Comparison of ENCODE assay signal across 9 mouse cellular contexts in the genomic region with DNA sequence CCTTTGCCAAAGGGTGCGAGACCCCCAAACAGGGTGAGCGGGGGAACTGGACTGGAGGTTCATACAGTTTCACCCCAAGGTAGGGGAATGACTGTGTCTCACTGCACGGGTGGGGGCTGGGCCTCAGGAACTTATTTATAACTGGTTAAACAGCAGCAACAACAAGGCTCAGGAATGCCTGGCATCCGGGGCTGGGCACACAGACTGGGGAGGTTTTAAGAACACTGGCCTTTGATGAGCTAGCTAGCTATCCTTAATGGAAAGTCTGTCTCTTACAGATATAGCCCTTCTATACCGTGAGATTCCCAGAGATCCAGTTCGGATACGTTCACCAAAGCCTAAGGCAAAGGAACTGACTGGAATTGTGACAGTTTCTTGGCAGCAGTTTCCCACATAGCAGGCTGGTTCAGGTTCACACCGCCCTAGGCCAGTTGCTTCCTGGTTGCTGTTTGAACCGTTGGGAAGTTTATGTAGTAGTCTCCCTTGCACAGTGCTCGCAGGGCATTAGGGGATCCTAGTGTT. TPM values are rescaled to one million over a fixed set of nuclear protein-coding genes. Genes with fewer than 3 reads are reported as not detected.
DNase-seq lines count a peak whose midpoint lies in the region; ATAC-seq lines count a peak whose summit lies in the region.
"Had no signal": no experiment of that assay in that cellular context is flagged by ENCODE, and none has a peak within 500 bp of the region (broad histone marks: within the 10 kb centered on the region; RNA-seq: fewer than 3 reads in every experiment).

No protein-coding gene starts in this region.

- no peak for DNase-seq in hindbrain, embryonic 10.5 days (ENCODE audit: low spot score)
- peak; percentile 63 to 74 for DNase-seq in kidney, postnatal 4 days
- DNase-seq in spleen, postnatal 14 days (ENCODE audit: low spot score in 2 of 2), result no peak
- DNase-seq in right cerebral cortex, postnatal 36 days (ENCODE audit: low spot score in 2 of 2), result no peak
- no peak for DNase-seq in adrenal gland, postnatal 36 days

- peak overlapping the region; percentile 45; the same call in 1 of the 2 replicates for H3K27ac ChIP-seq in hindbrain, embryonic 10.5 days
- H3K27ac ChIP-seq in hindbrain, embryonic 12.5 days, result no peak overlapping the region
- H3K27ac ChIP-seq in heart, embryonic 12.5 days (ENCODE audit: poor library complexity, severe bottlenecking), result peak overlapping the region; percentile 91
- no peak overlapping the region for H3K27ac ChIP-seq in stomach, embryonic 15.5 days

- H3K4me2 ChIP-seq in hindbrain, embryonic 12.5 days (replicated peaks), result no peak overlapping the region
- H3K4me2 ChIP-seq in heart, embryonic 12.5 days, result peak overlapping the region; percentile 46
- peak overlapping the region; percentile 14; the same call in 1 of the 2 replicates for H3K4me2 ChIP-seq in stomach, embryonic 15.5 days

- H3K4me3 ChIP-seq in hindbrain, embryonic 10.5 days, result 0 out of 2 replicates have a peak overlapping the region, but pooled peaks have one; percentile 11
- H3K4me3 ChIP-seq in hindbrain, embryonic 12.5 days, result no peak overlapping the region
- H3K4me3 ChIP-seq in heart, embryonic 12.5 days, result no peak overlapping the region
- no peak overlapping the region for H3K4me3 ChIP-seq in stomach, embryonic 15.5 days (replicated peaks)

- no peak for ATAC-seq in hindbrain, embryonic 12.5 days (ENCODE audit: low FRiP score)
- ATAC-seq in heart, embryonic 12.5 days (ENCODE audit: insufficient number of reproducible peaks, low FRiP score), result peak; percentile 81
- ATAC-seq in stomach, embryonic 15.5 days (ENCODE audit: insufficient read depth, low FRiP score, low read depth), result no peak; the same call in 1 of the 2 replicates

- H3K9ac ChIP-seq in hindbrain, embryonic 12.5 days, result no peak overlapping the region
- no peak overlapping the region for H3K9ac ChIP-seq in heart, embryonic 12.5 days
- no peak overlapping the region for H3K9ac ChIP-seq in stomach, embryonic 15.5 days

- WGBS in hindbrain, embryonic 10.5 days, result 45% methylated on average over 10 of the region's 10 CpGs
- WGBS in hindbrain, embryonic 12.5 days, result 44% methylated on average over 10 of the region's 10 CpGs
- WGBS in heart, embryonic 12.5 days, result 26% methylated on average over 10 of the region's 10 CpGs
- 31% methylated on average over 10 of the region's 10 CpGs for WGBS in stomach, embryonic 15.5 days

- no peaks in the 10 kb centered on the region for H3K36me3 ChIP-seq in hindbrain, embryonic 10.5 days
- H3K36me3 ChIP-seq in hindbrain, embryonic 12.5 days, result no peaks in the 10 kb centered on the region
- H3K36me3 ChIP-seq in heart, embryonic 12.5 days, result no peaks in the 10 kb centered on the region
- no peaks in the 10 kb centered on the region for H3K36me3 ChIP-seq in stomach, embryonic 15.5 days

- H3K27me3 ChIP-seq in hindbrain, embryonic 10.5 days (ENCODE audit: insufficient read depth, poor library complexity, severe bottlenecking), result 0 out of 2 replicates have a peak, but pooled peaks cover 3% of the 10 kb centered on the region
- 0 out of 2 replicates have a peak, but pooled peaks cover 6% of the 10 kb centered on the region for H3K27me3 ChIP-seq in hindbrain, embryonic 12.5 days
- no peaks in the 10 kb centered on the region for H3K27me3 ChIP-seq in heart, embryonic 12.5 days (replicated peaks)
- no peaks in the 10 kb centered on the region for H3K27me3 ChIP-seq in stomach, embryonic 15.5 days (replicated peaks)

- H3K4me1 ChIP-seq in hindbrain, embryonic 10.5 days (replicated peaks), result peaks cover 11% of the 10 kb centered on the region
- no peaks in the 10 kb centered on the region for H3K4me1 ChIP-seq in hindbrain, embryonic 12.5 days
- peaks cover 18% of the 10 kb centered on the region for H3K4me1 ChIP-seq in heart, embryonic 12.5 days (replicated peaks)
- no peaks in the 10 kb centered on the region for H3K4me1 ChIP-seq in stomach, embryonic 15.5 days

- H3K9me3 ChIP-seq in hindbrain, embryonic 10.5 days, result no peaks in the 10 kb centered on the region
- H3K9me3 ChIP-seq in hindbrain, embryonic 12.5 days (replicated peaks), result no peaks in the 10 kb centered on the region
- H3K9me3 ChIP-seq in heart, embryonic 12.5 days (replicated peaks), result no peaks in the 10 kb centered on the region
- H3K9me3 ChIP-seq in stomach, embryonic 15.5 days, result no peaks in the 10 kb centered on the region

RNA-seq across cellular contexts. Expression of a gene that starts 7.4 kb away (rescaled TPM):
- 5.5 and 8.4 TPM in 2 replicates for polyA plus RNA-seq in hindbrain, embryonic 10.5 days (2016; fragmentation: Nextera tagmentation; extraction: Ambion mirVana)
- polyA plus RNA-seq in hindbrain, embryonic 12.5 days (2016; fragmentation: Nextera tagmentation; extraction: Ambion mirVana), result 5.3 and 7.2 TPM in 2 replicates
- 8.7 and 9.9 TPM in 2 replicates for polyA plus RNA-seq in heart, embryonic 12.5 days (2016; fragmentation: Nextera tagmentation; extraction: Ambion mirVana)
- polyA plus RNA-seq in stomach, embryonic 15.5 days (2015; fragmentation: Nextera tagmentation; extraction: Ambion mirVana), result 3.6 and 3.7 TPM in 2 replicates
- 1 to 10 TPM; 4.5 to 5.3 TPM for total RNA-seq in adrenal gland, postnatal 36 days (2021)

RNA-seq across cellular contexts. Expression of a gene that starts 22.3 kb away (rescaled TPM):
- polyA plus RNA-seq in hindbrain, embryonic 10.5 days (2016; fragmentation: Nextera tagmentation; extraction: Ambion mirVana), result 38.8 and 41.6 TPM in 2 replicates
- 43.8 and 48.7 TPM in 2 replicates for polyA plus RNA-seq in hindbrain, embryonic 12.5 days (2016; fragmentation: Nextera tagmentation; extraction: Ambion mirVana)
- polyA plus RNA-seq in heart, embryonic 12.5 days (2016; fragmentation: Nextera tagmentation; extraction: Ambion mirVana), result 48.2 and 49.1 TPM in 2 replicates
- polyA plus RNA-seq in stomach, embryonic 15.5 days (2015; fragmentation: Nextera tagmentation; extraction: Ambion mirVana), result 38.7 and 42.1 TPM in 2 replicates
- 10 to 100 TPM; 27.8 to 43.5 TPM for total RNA-seq in adrenal gland, postnatal 36 days (2021)

RNA-seq across cellular contexts. Expression of a gene that starts 22.4 kb away (rescaled TPM):
- 2.4 and 3.2 TPM in 2 replicates for polyA plus RNA-seq in hindbrain, embryonic 10.5 days (2016; fragmentation: Nextera tagmentation; extraction: Ambion mirVana)
- polyA plus RNA-seq in hindbrain, embryonic 12.5 days (2016; fragmentation: Nextera tagmentation; extraction: Ambion mirVana), result 2.5 and 4.0 TPM in 2 replicates
- 1.6 and 2.0 TPM in 2 replicates for polyA plus RNA-seq in heart, embryonic 12.5 days (2016; fragmentation: Nextera tagmentation; extraction: Ambion mirVana)
- polyA plus RNA-seq in stomach, embryonic 15.5 days (2015; fragmentation: Nextera tagmentation; extraction: Ambion mirVana), result 2.2 and 2.3 TPM in 2 replicates
- 1 to 10 TPM in 1 of 2 experiments, under 1 TPM in 1; 0.99 to 2.3 TPM for total RNA-seq in adrenal gland, postnatal 36 days (2021)

RNA-seq across cellular contexts. Expression of a gene that starts 24.9 kb away (rescaled TPM):
- polyA plus RNA-seq in hindbrain, embryonic 10.5 days (2016; fragmentation: Nextera tagmentation; extraction: Ambion mirVana), result 86.8 and 91.8 TPM in 2 replicates
- polyA plus RNA-seq in hindbrain, embryonic 12.5 days (2016; fragmentation: Nextera tagmentation; extraction: Ambion mirVana), result 56.9 and 61.2 TPM in 2 replicates
- polyA plus RNA-seq in heart, embryonic 12.5 days (2016; fragmentation: Nextera tagmentation; extraction: Ambion mirVana), result 28.1 and 28.3 TPM in 2 replicates
- polyA plus RNA-seq in stomach, embryonic 15.5 days (2015; fragmentation: Nextera tagmentation; extraction: Ambion mirVana), result 39.5 and 39.9 TPM in 2 replicates
- 10 to 100 TPM; 26.7 to 29.9 TPM for total RNA-seq in adrenal gland, postnatal 36 days (2021)

RNA-seq across cellular contexts. Expression of a gene that starts 26.2 kb away (rescaled TPM):
- not detected in 2 replicates for polyA plus RNA-seq in hindbrain, embryonic 10.5 days (2016; fragmentation: Nextera tagmentation; extraction: Ambion mirVana)
- polyA plus RNA-seq in hindbrain, embryonic 12.5 days (2016; fragmentation: Nextera tagmentation; extraction: Ambion mirVana), result 0.08 and 0.10 TPM in 2 replicates
- 0.08 and 0.13 TPM in 2 replicates for polyA plus RNA-seq in heart, embryonic 12.5 days (2016; fragmentation: Nextera tagmentation; extraction: Ambion mirVana)
- polyA plus RNA-seq in stomach, embryonic 15.5 days (2015; fragmentation: Nextera tagmentation; extraction: Ambion mirVana), result 0.22 and 0.24 TPM in 2 replicates
- under 1 TPM; 0.20 to 0.40 TPM for total RNA-seq in adrenal gland, postnatal 36 days (2021)
- total RNA-seq: liver, adult 2 months had no signal
- polyA plus RNA-seq: liver, adult 2 months had no signal

Comparison
In these comparisons a context has a peak if more than half of its experiments do, and no peak if none do; other contexts are left out.
1. H3K27ac ChIP-seq: peak in hindbrain, embryonic 10.5 days (single experiment) and heart, embryonic 12.5 days (single experiment); none in hindbrain, embryonic 12.5 days (single experiment) and stomach, embryonic 15.5 days (single experiment).
2. DNase-seq: peak in kidney, postnatal 4 days (2 of 2); none in hindbrain, embryonic 10.5 days (single experiment), spleen, postnatal 14 days (0 of 2), right cerebral cortex, postnatal 36 days (0 of 2) and adrenal gland, postnatal 36 days (0 of 2).